In the genomic region with DNA sequence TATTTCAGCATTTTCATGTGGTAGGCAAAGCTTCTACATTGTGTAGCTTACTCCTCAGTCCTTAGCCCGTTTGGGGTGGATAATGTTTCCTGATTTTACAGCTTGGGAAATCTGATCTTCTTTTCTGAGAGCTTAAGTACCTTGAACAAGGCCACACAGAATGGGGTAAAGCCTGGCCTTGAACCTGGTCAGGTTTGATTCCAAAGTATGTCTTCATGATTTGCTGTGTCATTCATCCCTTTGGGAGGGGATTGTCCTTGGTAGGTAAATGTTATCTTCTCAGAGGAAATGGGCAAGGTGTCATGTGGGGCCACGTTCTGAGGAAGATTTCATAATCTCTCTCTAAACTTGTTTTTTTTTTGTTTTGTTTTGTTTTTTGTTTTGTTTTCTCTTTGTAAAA, we compare ENCODE assay signal across 9 mouse cellular contexts. TPM values are rescaled to one million over a fixed set of nuclear protein-coding genes. Genes with fewer than 3 reads are reported as not detected.
DNase-seq lines count a peak whose midpoint lies in the region; ATAC-seq lines count a peak whose summit lies in the region.
"Had no signal": no experiment of that assay in that cellular context is flagged by ENCODE, and none has a peak within 500 bp of the region (broad histone marks: within the 10 kb centered on the region; RNA-seq: fewer than 3 reads in every experiment).

No protein-coding gene starts in this region.

- H3K9ac ChIP-seq in heart, embryonic 16.5 days (ENCODE audit: low read length), result peak overlapping the region; percentile 84
- peak overlapping the region; percentile 91 for H3K9ac ChIP-seq in hindbrain, embryonic 15.5 days
- H3K9ac ChIP-seq in midbrain, embryonic 15.5 days, result peak overlapping the region; percentile 98

- no peak for DNase-seq in heart, adult 9 months (ENCODE audit: low spot score in 2 of 2)
- no peak for DNase-seq in thymus, postnatal 10 days (ENCODE audit: low spot score in 2 of 2)
- no peak for DNase-seq in urinary bladder, postnatal 25 days (ENCODE audit: low spot score)
- no peak for DNase-seq in cerebellum, adult 9-10 months
- DNase-seq: spleen, adult 18-20 months had no signal

- peak overlapping the region; percentile 80 for H3K4me2 ChIP-seq in heart, embryonic 16.5 days (ENCODE audit: low read depth, low read length)
- peak overlapping the region; percentile 96 for H3K4me2 ChIP-seq in hindbrain, embryonic 15.5 days
- peak overlapping the region; percentile 89 for H3K4me2 ChIP-seq in midbrain, embryonic 15.5 days

- WGBS in heart, embryonic 16.5 days, result 30% methylated on average over 2 of the region's 2 CpGs
- 37% methylated on average over 2 of the region's 2 CpGs for WGBS in hindbrain, embryonic 15.5 days
- WGBS in midbrain, embryonic 15.5 days, result 31% methylated on average over 2 of the region's 2 CpGs

- H3K27me3 ChIP-seq in heart, embryonic 16.5 days (ENCODE audit: control insufficient read depth, insufficient read depth, low read length), result no peaks in the 10 kb centered on the region
- H3K27me3 ChIP-seq in hindbrain, embryonic 15.5 days, result no peaks in the 10 kb centered on the region
- no peaks in the 10 kb centered on the region for H3K27me3 ChIP-seq in midbrain, embryonic 15.5 days (replicated peaks)

- peak overlapping the region; percentile 75 for H3K4me3 ChIP-seq in heart, embryonic 16.5 days (ENCODE audit: low read length)
- peak overlapping the region; percentile 96 for H3K4me3 ChIP-seq in brown adipose tissue, adult 24 weeks (ENCODE audit: insufficient read depth, low read depth, low read length)
- H3K4me3 ChIP-seq in hindbrain, embryonic 15.5 days, result peak overlapping the region; percentile 91
- peak overlapping the region; percentile 95 for H3K4me3 ChIP-seq in midbrain, embryonic 15.5 days

- peaks cover 9% of the 10 kb centered on the region for H3K4me1 ChIP-seq in heart, embryonic 16.5 days (ENCODE audit: control insufficient read depth, insufficient read depth, low read length)
- peaks cover 5% of the 10 kb centered on the region; the same call in 1 of the 2 replicates for H3K4me1 ChIP-seq in brown adipose tissue, adult 24 weeks (ENCODE audit: control insufficient read depth, insufficient read depth, insufficient read length, low read length)
- peaks cover 43% of the 10 kb centered on the region for H3K4me1 ChIP-seq in hindbrain, embryonic 15.5 days (replicated peaks)
- H3K4me1 ChIP-seq in midbrain, embryonic 15.5 days, result peaks cover 43% of the 10 kb centered on the region

- H3K9me3 ChIP-seq in heart, embryonic 16.5 days (replicated peaks; ENCODE audit: control insufficient read depth, low read length), result no peaks in the 10 kb centered on the region
- H3K9me3 ChIP-seq in hindbrain, embryonic 15.5 days, result no peaks in the 10 kb centered on the region
- H3K9me3 ChIP-seq in midbrain, embryonic 15.5 days, result no peaks in the 10 kb centered on the region

- peaks cover 10% of the 10 kb centered on the region for H3K36me3 ChIP-seq in heart, embryonic 16.5 days (ENCODE audit: control insufficient read depth, insufficient read depth)
- peaks cover 18% of the 10 kb centered on the region for H3K36me3 ChIP-seq in hindbrain, embryonic 15.5 days
- H3K36me3 ChIP-seq in midbrain, embryonic 15.5 days (replicated peaks), result no peaks in the 10 kb centered on the region; the same call in 1 of the 2 replicates

- no peak overlapping the region for H3K27ac ChIP-seq in heart, embryonic 16.5 days (ENCODE audit: low read length)
- no peak overlapping the region for H3K27ac ChIP-seq in brown adipose tissue, adult 24 weeks (replicated peaks; ENCODE audit: low read depth, low read length)
- H3K27ac ChIP-seq in hindbrain, embryonic 15.5 days (replicated peaks), result peak overlapping the region; percentile 95; the same call in 1 of the 2 replicates
- H3K27ac ChIP-seq in midbrain, embryonic 15.5 days, result peak overlapping the region; percentile 96

- no peak for ATAC-seq in heart, embryonic 16.5 days (replicated peaks; ENCODE audit: extremely low read depth, insufficient read depth, low FRiP score)
- no peak for ATAC-seq in hindbrain, embryonic 15.5 days (ENCODE audit: low FRiP score, low read depth)
- no peak for ATAC-seq in midbrain, embryonic 15.5 days (replicated peaks)

RNA-seq across cellular contexts. Expression of a gene that starts 1.8 kb away (rescaled TPM):
- polyA plus RNA-seq in heart, embryonic 16.5 days (2015; fragmentation: Nextera tagmentation; extraction: Ambion mirVana), result 4.0 and 4.1 TPM in 2 replicates
- polyA plus RNA-seq in brown adipose tissue, adult 24 weeks (2012; ENCODE audit: insufficient read depth, insufficient read length, missing spikeins), result 11.3 and 16.4 TPM in 2 replicates
- polyA plus RNA-seq in hindbrain, embryonic 15.5 days (2015; fragmentation: Nextera tagmentation; extraction: Ambion mirVana), result 16.6 and 18.9 TPM in 2 replicates
- 17.3 and 18.2 TPM in 2 replicates for polyA plus RNA-seq in midbrain, embryonic 15.5 days (2015; fragmentation: Nextera tagmentation; extraction: Ambion mirVana)

Comparison
In these comparisons a context has a peak if more than half of its experiments do, and no peak if none do; other contexts are left out.
1. H3K27ac ChIP-seq: peak in hindbrain, embryonic 15.5 days (single experiment) and midbrain, embryonic 15.5 days (single experiment); none in heart, embryonic 16.5 days (single experiment) and brown adipose tissue, adult 24 weeks (single experiment).
2. Peak in every context shown above with its lines, with median percentiles within 50 percentile points of each other: H3K4me2 ChIP-seq, H3K4me3 ChIP-seq and H3K9ac ChIP-seq.